Mouse (Mus musculus): ENCODE data around the gene Adipor1. TPM values are rescaled to one million over a fixed set of nuclear protein-coding genes. Genes with fewer than 3 reads are reported as not detected.

Gene Adipor1
- polyA plus RNA-seq (2012): 80.7 and 85.5 TPM in 2 replicates

DNA sequence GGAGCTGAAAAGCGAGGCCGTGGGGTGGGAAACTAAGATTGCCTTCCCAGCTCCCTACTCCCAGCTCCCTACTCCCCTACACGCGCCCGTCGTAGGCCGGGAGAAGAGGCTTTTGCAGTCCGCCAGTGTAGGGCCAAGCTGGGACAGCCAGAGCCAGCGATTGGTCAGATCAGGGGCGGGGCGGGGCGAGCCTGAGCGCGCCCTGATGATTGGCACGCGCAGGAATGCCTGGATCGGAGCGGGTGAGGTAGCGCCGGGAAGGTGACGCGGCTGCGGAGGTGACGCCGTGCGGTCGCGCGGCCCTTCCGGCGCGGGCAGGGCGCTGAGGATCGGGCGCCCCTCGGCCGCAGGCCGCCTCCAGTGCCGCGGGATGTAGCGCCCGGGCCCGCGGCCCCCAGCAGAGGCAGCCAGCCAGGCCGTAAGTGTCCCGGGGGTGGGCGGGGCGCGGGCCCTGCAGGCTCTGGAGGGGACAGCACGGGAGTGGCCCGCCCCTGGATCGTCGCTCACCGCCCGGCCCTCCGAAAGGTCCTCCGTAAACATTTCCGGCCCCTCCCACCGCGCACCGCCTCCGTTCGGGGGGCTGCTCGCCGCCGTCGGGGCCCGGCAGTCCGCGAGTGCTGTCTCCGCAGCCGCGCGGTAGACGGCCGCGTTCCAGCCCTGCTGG is at the start of gene Adipor1:
Adipor1 (plus strand) TSS at position 211 of the 664 bp plus-strand sequence.

DNA sequence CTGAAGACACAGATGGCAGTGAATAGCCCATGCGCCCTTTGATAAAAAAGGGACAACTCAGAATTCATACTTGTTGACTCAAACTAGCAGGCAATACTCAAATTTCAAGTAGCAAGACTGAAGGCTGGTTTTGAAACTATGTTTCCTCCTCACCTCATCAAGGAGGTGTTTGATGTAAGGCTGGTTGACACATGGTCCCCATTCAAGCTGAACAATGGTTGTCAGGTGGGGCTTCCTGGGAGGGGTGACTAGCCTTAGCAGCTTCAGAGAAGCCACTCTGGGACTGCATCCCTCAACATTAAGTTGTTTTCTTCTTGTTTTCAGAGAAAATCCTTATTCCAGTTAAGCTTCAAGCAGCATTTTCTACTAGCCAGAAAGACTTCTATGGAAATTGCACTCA is 29.5 kb upstream of the Adipor1 start, which contains the start of gene 4933406M09Rik:
4933406M09Rik (plus strand) TSS at position 275 of the 400 bp plus-strand sequence.

DNA sequence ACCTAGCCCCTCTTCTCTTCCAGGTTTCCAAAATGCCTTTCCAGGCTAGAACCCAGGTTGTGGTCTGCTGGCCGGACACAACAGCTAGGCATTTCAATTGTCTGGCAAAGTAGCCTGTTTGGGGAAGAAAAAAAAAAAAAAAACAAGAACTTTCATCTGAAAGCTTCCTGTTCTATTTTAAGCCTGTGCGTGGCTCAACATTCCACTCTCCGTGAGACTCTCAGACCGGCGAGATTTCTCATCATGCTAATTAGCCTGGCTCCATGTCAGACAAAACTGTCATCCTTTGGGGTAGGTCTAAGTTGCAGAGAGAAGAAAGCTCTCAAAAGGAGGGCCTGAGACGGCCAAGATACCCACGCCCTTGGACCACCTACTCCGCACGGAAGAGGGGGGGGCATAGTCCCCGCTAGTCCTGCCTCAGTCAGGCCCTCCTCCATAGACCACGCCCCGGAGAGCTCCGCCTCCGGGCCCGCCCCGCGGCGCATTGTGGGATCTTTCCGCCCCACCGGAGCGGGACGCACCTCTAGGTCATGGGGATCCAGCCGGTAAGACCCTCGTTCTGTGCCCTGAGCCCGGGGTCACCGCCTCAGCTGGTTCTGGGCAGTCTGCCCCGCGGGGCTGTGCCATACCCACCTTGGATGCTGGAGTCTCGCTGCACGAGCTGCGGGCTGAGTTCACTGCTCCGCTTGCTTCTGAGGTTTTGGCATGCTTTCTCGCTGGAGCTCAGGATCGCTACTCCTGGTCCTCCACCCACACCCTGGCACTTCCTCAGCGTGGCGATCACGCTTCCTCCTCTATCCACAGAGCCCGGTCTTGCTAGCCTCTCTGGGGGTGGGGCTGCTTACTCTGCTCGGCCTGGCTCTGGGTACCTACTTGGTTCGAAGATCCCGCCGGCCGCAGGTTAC is 9.4 kb upstream of the Adipor1 start, which contains the start of gene Cyb5r1:
Cyb5r1 (plus strand) TSS at position 51 of the 905 bp plus-strand sequence.

DNA sequence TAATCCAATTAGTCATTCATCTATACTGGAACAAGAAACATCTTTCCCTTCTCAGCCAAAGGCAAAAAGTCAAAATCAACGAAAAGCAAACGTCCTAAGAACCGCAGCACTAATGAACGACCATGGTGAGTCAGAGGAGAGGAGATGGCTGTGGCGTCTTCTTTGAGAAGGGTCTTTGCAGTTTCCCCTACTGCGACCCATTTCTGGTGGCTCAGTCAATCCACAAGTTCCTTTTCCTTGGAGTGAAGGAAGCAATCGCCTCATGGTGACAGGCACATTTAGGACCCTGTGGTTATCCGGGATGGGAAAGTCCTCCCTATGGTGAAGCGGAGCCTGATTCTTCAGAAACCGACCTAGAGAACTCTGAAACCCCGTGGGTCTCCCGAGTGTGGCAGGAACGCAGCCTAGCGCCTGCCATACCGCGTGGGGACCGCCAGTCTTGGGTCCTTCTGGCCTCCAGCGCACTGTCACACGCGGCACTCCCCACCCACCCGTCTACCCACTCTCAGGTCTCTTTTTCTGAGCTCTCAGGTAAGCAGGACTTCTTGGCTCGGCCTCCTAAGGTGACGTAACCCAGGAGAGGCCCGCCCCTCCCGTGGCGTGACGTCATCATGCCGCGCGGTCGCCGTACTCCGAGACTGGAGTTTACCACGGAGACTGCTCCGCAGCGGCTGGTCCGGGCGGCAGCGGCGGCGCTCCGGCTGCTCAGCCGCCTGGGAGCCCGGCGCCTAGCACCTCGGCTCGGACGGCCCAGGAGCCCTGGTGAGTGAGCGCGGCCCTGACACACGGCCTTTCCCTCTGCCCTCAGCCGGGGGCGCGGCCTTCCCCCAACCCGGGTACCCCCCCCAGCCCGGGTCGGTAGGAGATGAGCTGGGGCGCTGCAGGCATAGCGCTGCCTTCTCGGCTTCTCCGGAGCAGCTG is 40.0 kb downstream of the Adipor1 start, which contains the start of gene Klhl12:
Klhl12 (plus strand) TSS at position 628 of the 921 bp plus-strand sequence.

Other genes starting within 250 kb of the Adipor1 start
- gene Chil1, start 233.2 kb upstream of the Adipor1 start, polyA plus RNA-seq (2012): 2.9 and 3.1 TPM in 2 replicates
- gene Mybph, start 221.9 kb upstream of the Adipor1 start, polyA plus RNA-seq (2012): 0.05 TPM in 1 of 2 replicates, not detected in the other
- gene Adora1, start 179.9 kb upstream of the Adipor1 start, polyA plus RNA-seq (2012): not detected in 2 replicates
- gene Myog, start 125.4 kb upstream of the Adipor1 start, polyA plus RNA-seq (2012): not detected in 2 replicates
- gene Ppfia4, start 82.5 kb upstream of the Adipor1 start, polyA plus RNA-seq (2012): 18.2 and 21.7 TPM in 2 replicates
- 32.0 and 33.3 TPM in 2 replicates for gene Tmem183a, start 53.4 kb upstream of the Adipor1 start, polyA plus RNA-seq (2012)
- not detected in 2 replicates for gene 4933406M09Rik, start 29.4 kb upstream of the Adipor1 start, polyA plus RNA-seq (2012)
- 31.6 and 34.3 TPM in 2 replicates for gene Cyb5r1, start 9.8 kb upstream of the Adipor1 start, polyA plus RNA-seq (2012)
- gene Klhl12, start 40.2 kb downstream of the Adipor1 start, polyA plus RNA-seq (2012): 2.2 and 2.7 TPM in 2 replicates
- gene Rabif, start 79.3 kb downstream of the Adipor1 start, polyA plus RNA-seq (2012): 6.2 and 7.7 TPM in 2 replicates
- not detected in 2 replicates for gene Mgat4e, start 134.3 kb downstream of the Adipor1 start, polyA plus RNA-seq (2012)
- gene Kdm5b, start 144.8 kb downstream of the Adipor1 start, polyA plus RNA-seq (2012): 11.6 and 12.5 TPM in 2 replicates
- 0.03 TPM in 1 of 2 replicates, not detected in the other for gene Syt2, start 231.3 kb downstream of the Adipor1 start, polyA plus RNA-seq (2012)